Mouse (Mus musculus): Measurements from ENCODE around the gene Cdc42bpb.

DNA sequence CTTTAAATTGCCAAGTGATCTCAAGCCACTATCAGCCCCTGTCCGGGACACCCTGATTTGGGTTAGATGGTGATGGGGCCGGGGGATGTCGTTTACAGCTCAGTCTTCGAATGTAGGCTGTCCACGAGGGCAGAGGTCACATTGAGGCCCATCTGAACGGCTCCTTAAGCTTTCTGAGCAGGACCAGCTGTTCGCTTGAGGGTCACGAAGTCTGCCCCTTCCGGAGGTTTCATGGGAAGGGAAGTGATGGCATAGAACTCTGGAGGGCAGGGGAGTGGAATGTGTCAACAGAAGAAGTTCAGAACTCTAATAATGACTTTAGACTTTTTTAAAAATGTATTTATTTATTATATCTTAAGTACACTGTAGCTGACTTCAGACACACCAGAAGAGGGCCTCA is 47.0 kb upstream of the Cdc42bpb start:
- TF ChIP-seq CTCF (IDR thresholded peaks at IDR 0.05; ENCODE audit: low read depth) = no peak
- TF ChIP-seq EP300 (IDR thresholded peaks at IDR 0.05; ENCODE audit: low read depth) = no peak

Data from liver, postnatal 0 days (tissue).